Mouse (Mus musculus): ENCODE measurements around the gene Nckap5. TPM values are rescaled to one million over a fixed set of nuclear protein-coding genes. Genes with fewer than 3 reads are reported as not detected.
"Not testable (repeated sequence)": the region's sequence is repeated elsewhere in the genome, so short reads cannot be mapped to it uniquely, and the experiment has no call there.

The Nckap5 gene
- polyA plus RNA-seq, 1 experiment from 2014 or later: 3.2 TPM

- Histone ChIP-seq H3K27ac (ENCODE audit: low read depth, low read length) (no peak overlapping the region), H3K4me1 (ENCODE audit: control insufficient read depth, insufficient read depth, low read length) (no peaks in the 10 kb centered on the region), H3K4me2 (no peak overlapping the region), H3K27me3 (ENCODE audit: control insufficient read depth, insufficient read depth, low read length) (no peaks in the 10 kb centered on the region), H3K36me3 (ENCODE audit: control insufficient read depth, insufficient read depth, low read length) (no peaks in the 10 kb centered on the region), H3K4me3 (ENCODE audit: low read depth, low read length) (no peak overlapping the region), H3K9me3 (replicated peaks; ENCODE audit: control insufficient read depth, low read length) (no peaks in the 10 kb centered on the region), H3K9ac (ENCODE audit: low read depth, low read length) (no peak overlapping the region)
- WGBS (ENCODE audit: insufficient replicate concordance): 71% methylated on average over 8 of the region's 8 CpGs
- no peak for ATAC-seq (replicated peaks; ENCODE audit: insufficient number of reproducible peaks, low FRiP score, low TSS enrichment)
Measured at GRCm38 (mm10) chr1:126120506-126120905, 710.1 kb downstream of the Nckap5 start.

- Histone ChIP-seq H3K9me3 (replicated peaks; ENCODE audit: control insufficient read depth, low read length) (no peaks in the 10 kb centered on the region), H3K27me3 (ENCODE audit: control insufficient read depth, insufficient read depth, low read length) (no peaks in the 10 kb centered on the region), H3K4me3 (ENCODE audit: low read depth, low read length) (no peak overlapping the region), H3K36me3 (ENCODE audit: control insufficient read depth, insufficient read depth, low read length) (no peaks in the 10 kb centered on the region), H3K9ac (ENCODE audit: low read depth, low read length) (no peak overlapping the region), H3K4me2 (no peak overlapping the region), H3K27ac (ENCODE audit: low read depth, low read length) (no peak overlapping the region), H3K4me1 (ENCODE audit: control insufficient read depth, insufficient read depth, low read length) (no peaks in the 10 kb centered on the region)
- ATAC-seq (replicated peaks; ENCODE audit: insufficient number of reproducible peaks, low FRiP score, low TSS enrichment): no peak
- WGBS (ENCODE audit: insufficient replicate concordance): 65% methylated on average over 3 of the region's 3 CpGs
Measured at GRCm38 (mm10) chr1:126116034-126116433, 714.6 kb downstream of the Nckap5 start.

GRCm38 (mm10) chr1:126105673-126106256 is 724.8 kb downstream of the Nckap5 start:
- ATAC-seq (replicated peaks; ENCODE audit: insufficient number of reproducible peaks, low FRiP score, low TSS enrichment): no peak
- Histone ChIP-seq H3K27me3 (ENCODE audit: control insufficient read depth, insufficient read depth, low read length) (no peaks in the 10 kb centered on the region), H3K9ac (ENCODE audit: low read depth, low read length) (no peak overlapping the region), H3K9me3 (replicated peaks; ENCODE audit: control insufficient read depth, low read length) (no peaks in the 10 kb centered on the region), H3K4me1 (ENCODE audit: control insufficient read depth, insufficient read depth, low read length) (no peaks in the 10 kb centered on the region), H3K27ac (ENCODE audit: low read depth, low read length) (no peak overlapping the region), H3K36me3 (ENCODE audit: control insufficient read depth, insufficient read depth, low read length) (no peaks in the 10 kb centered on the region), H3K4me3 (ENCODE audit: low read depth, low read length) (no peak overlapping the region), H3K4me2 (no peak overlapping the region)
- WGBS (ENCODE audit: insufficient replicate concordance): 83% methylated on average over 3 of the region's 3 CpGs

DNA sequence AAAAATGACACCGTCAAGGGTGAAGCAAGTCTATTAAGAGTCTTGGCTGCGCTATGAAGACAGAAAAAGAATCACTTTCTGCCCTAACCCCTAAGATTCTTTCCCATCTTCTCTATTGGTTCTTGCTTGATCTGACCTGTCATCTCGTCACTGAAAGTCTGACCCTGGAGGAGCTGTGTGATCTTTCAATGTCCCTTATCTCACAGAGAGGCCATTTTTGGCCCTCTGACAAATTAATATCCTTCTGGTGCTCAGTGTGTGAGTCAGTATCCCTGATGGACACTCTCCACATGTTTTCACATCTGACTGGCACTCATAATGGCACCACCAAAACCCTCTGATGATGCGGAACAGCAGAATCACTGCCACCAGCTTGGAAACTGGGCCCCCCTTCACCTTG is 736.3 kb downstream of the Nckap5 start:
- no peaks in the 10 kb centered on the region for H3K36me3 ChIP-seq (ENCODE audit: control insufficient read depth, insufficient read depth, low read length)
- no peak overlapping the region for H3K4me3 ChIP-seq (ENCODE audit: low read depth, low read length)
- no peaks in the 10 kb centered on the region for H3K9me3 ChIP-seq (replicated peaks; ENCODE audit: control insufficient read depth, low read length)
- no peaks in the 10 kb centered on the region for H3K27me3 ChIP-seq (ENCODE audit: control insufficient read depth, insufficient read depth, low read length)
- no peak for ATAC-seq (replicated peaks; ENCODE audit: insufficient number of reproducible peaks, low FRiP score, low TSS enrichment)
- H3K9ac ChIP-seq (ENCODE audit: low read depth, low read length): no peak overlapping the region
- WGBS (ENCODE audit: insufficient replicate concordance): 79% methylated on average over 4 of the region's 4 CpGs
- H3K27ac ChIP-seq (ENCODE audit: low read depth, low read length): no peak overlapping the region
- H3K4me1 ChIP-seq (ENCODE audit: control insufficient read depth, insufficient read depth, low read length): no peaks in the 10 kb centered on the region
- H3K4me2 ChIP-seq: no peak overlapping the region

- WGBS (ENCODE audit: insufficient replicate concordance): 84% methylated on average over 2 of the region's 2 CpGs
- not testable (repeated sequence) for H3K36me3 ChIP-seq (ENCODE audit: control insufficient read depth, insufficient read depth, low read length)
Measured at GRCm38 (mm10) chr1:126091979-126092378, 738.6 kb downstream of the Nckap5 start.

DNA sequence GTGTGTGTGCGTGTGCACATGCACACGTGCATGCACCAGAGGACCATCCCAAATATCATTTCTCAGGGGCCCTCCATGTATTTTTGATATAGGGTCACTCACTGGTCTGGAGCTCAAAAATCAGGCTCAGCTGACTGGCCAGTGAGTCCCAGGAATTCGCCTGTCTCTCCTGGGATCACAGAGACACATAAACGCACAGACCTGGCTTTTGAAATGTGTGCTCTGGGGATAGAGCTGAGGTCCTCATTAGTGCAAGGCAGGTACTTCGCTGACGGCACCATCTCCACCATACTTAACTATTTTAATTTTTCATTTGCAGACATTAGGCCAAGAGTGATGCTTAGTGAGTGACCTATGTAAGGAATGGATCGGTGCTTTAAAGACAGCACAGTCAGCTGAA is 743.4 kb downstream of the Nckap5 start:
- H3K27me3 ChIP-seq (ENCODE audit: control insufficient read depth, insufficient read depth, low read length): no peaks in the 10 kb centered on the region
- H3K4me1 ChIP-seq (ENCODE audit: control insufficient read depth, insufficient read depth, low read length): no peaks in the 10 kb centered on the region
- no peak for ATAC-seq (replicated peaks; ENCODE audit: insufficient number of reproducible peaks, low FRiP score, low TSS enrichment)
- H3K9me3 ChIP-seq (replicated peaks; ENCODE audit: control insufficient read depth, low read length): no peaks in the 10 kb centered on the region
- H3K36me3 ChIP-seq (ENCODE audit: control insufficient read depth, insufficient read depth, low read length): no peaks in the 10 kb centered on the region
- H3K9ac ChIP-seq (ENCODE audit: low read depth, low read length): no peak overlapping the region
- no peak overlapping the region for H3K4me3 ChIP-seq (ENCODE audit: low read depth, low read length)
- H3K27ac ChIP-seq (ENCODE audit: low read depth, low read length): no peak overlapping the region
- no peak overlapping the region for H3K4me2 ChIP-seq
- WGBS (ENCODE audit: insufficient replicate concordance): 85% methylated on average over 7 of the region's 7 CpGs

More at GRCm38 (mm10) chr1:126091979-126092378, 738.6 kb downstream of the Nckap5 start:
- not testable (repeated sequence) for ATAC-seq (replicated peaks; ENCODE audit: insufficient number of reproducible peaks, low FRiP score, low TSS enrichment); H3K4me3 ChIP-seq (ENCODE audit: low read depth, low read length); H3K27me3 ChIP-seq (ENCODE audit: control insufficient read depth, insufficient read depth, low read length); H3K27ac ChIP-seq (ENCODE audit: low read depth, low read length); H3K4me2 ChIP-seq; H3K9me3 ChIP-seq (replicated peaks; ENCODE audit: control insufficient read depth, low read length); H3K9ac ChIP-seq (ENCODE audit: low read depth, low read length); H3K4me1 ChIP-seq (ENCODE audit: control insufficient read depth, insufficient read depth, low read length)

DNA sequence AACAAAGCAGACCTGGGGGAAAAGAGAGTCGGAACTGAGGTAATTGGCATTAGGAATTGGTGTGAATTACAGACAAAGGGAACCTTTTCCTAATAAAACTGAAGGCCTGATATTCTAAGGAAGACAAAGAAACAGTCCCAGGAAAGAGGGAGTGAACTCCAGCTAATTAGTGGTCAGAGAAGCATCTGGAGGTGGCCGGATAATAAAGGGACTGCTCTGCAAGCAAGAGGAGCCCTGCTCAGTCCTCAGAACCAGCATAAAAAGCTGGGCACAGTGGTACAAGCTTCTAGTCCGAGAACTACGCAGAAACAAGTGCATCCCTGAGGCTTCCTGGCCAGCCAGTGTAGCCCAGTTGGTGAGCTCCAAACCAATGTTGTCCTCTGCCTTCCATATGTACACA is 754.3 kb downstream of the Nckap5 start:
- H3K27ac ChIP-seq (ENCODE audit: low read depth, low read length): no peak overlapping the region
- no peak overlapping the region for H3K4me2 ChIP-seq
- no peak overlapping the region for H3K4me3 ChIP-seq (ENCODE audit: low read depth, low read length)
- no peaks in the 10 kb centered on the region for H3K27me3 ChIP-seq (ENCODE audit: control insufficient read depth, insufficient read depth, low read length)
- no peaks in the 10 kb centered on the region for H3K36me3 ChIP-seq (ENCODE audit: control insufficient read depth, insufficient read depth, low read length)
- no peaks in the 10 kb centered on the region for H3K4me1 ChIP-seq (ENCODE audit: control insufficient read depth, insufficient read depth, low read length)
- no peaks in the 10 kb centered on the region for H3K9me3 ChIP-seq (replicated peaks; ENCODE audit: control insufficient read depth, low read length)
- no peak overlapping the region for H3K9ac ChIP-seq (ENCODE audit: low read depth, low read length)
- 63% methylated on average over 4 of the region's 4 CpGs for WGBS (ENCODE audit: insufficient replicate concordance)
- ATAC-seq (replicated peaks; ENCODE audit: insufficient number of reproducible peaks, low FRiP score, low TSS enrichment): no peak

- H3K4me3 ChIP-seq (ENCODE audit: low read depth, low read length): no peak overlapping the region
- H3K9ac ChIP-seq (ENCODE audit: low read depth, low read length): no peak overlapping the region
- no peaks in the 10 kb centered on the region for H3K27me3 ChIP-seq (ENCODE audit: control insufficient read depth, insufficient read depth, low read length)
- no peak for ATAC-seq (replicated peaks; ENCODE audit: insufficient number of reproducible peaks, low FRiP score, low TSS enrichment)
- WGBS (ENCODE audit: insufficient replicate concordance): 79% methylated on average over 2 of the region's 2 CpGs
- no peaks in the 10 kb centered on the region for H3K4me1 ChIP-seq (ENCODE audit: control insufficient read depth, insufficient read depth, low read length)
- H3K9me3 ChIP-seq (replicated peaks; ENCODE audit: control insufficient read depth, low read length): no peaks in the 10 kb centered on the region
- no peak overlapping the region for H3K4me2 ChIP-seq
- no peaks in the 10 kb centered on the region for H3K36me3 ChIP-seq (ENCODE audit: control insufficient read depth, insufficient read depth, low read length)
- H3K27ac ChIP-seq (ENCODE audit: low read depth, low read length): no peak overlapping the region
Measured at GRCm38 (mm10) chr1:126070861-126071260, 759.7 kb downstream of the Nckap5 start.

DNA sequence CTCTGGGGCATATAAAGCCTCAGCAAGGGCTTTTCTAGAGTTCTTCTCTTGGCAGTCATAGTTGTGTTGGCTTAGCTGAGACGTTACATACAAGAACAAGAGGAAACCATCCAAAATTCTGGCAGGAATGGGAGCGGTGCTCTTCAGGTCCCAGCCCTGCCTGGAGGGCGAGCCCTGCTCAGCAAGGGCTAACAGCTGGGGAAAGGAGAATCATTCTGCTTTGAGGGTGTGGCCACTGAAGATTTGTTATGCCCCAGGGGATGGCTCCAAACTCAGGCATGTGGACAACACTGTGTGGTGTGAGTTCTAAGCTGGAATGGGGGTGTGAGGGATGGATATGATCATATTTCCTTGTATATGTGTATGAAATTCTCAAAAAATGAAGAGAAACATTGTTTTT is 779.1 kb downstream of the Nckap5 start:
- Histone ChIP-seq H3K36me3 (ENCODE audit: control insufficient read depth, insufficient read depth, low read length) (no peaks in the 10 kb centered on the region), H3K9me3 (replicated peaks; ENCODE audit: control insufficient read depth, low read length) (no peaks in the 10 kb centered on the region), H3K27ac (ENCODE audit: low read depth, low read length) (no peak overlapping the region), H3K4me2 (no peak overlapping the region), H3K27me3 (ENCODE audit: control insufficient read depth, insufficient read depth, low read length) (no peaks in the 10 kb centered on the region), H3K4me3 (ENCODE audit: low read depth, low read length) (no peak overlapping the region), H3K4me1 (ENCODE audit: control insufficient read depth, insufficient read depth, low read length) (no peaks in the 10 kb centered on the region), H3K9ac (ENCODE audit: low read depth, low read length) (no peak overlapping the region)
- no peak for ATAC-seq (replicated peaks; ENCODE audit: insufficient number of reproducible peaks, low FRiP score, low TSS enrichment)
- WGBS (ENCODE audit: insufficient replicate concordance): 56% methylated on average over 3 of the region's 3 CpGs
